Mouse (Mus musculus): ENCODE measurements around the gene Dera. TPM values are rescaled to one million over a fixed set of nuclear protein-coding genes. Genes with fewer than 3 reads are reported as not detected.

Dera gene
- total RNA-seq, 1 experiment = 47.6 TPM

DNA sequence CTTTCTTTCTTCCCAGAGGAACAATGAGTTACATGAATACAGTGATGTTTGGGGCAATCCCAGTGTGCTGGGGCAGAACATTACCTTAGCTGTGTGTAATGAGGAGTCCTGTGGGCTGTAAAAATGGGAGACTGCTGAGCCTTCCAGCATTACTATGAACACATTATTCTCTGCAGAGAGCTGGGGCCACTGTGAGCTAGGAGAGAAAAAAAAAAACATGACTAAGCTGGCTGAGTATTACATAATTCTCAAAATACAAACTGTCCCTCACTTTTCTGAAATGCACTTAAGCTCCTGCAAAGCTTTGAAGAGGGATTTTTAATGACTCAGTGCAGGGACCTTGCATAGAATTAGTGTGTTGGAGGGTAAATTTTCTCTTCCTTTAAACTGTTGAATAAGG lies 143.3 kb downstream of the Dera start:
- no peak overlapping the region for H3K9ac ChIP-seq (ENCODE audit: insufficient read depth, low read depth, low read length, poor library complexity, severe bottlenecking)
- no peaks in the 10 kb centered on the region for H3K9me3 ChIP-seq (ENCODE audit: control insufficient read depth, insufficient read depth, low read depth, low read length)
- H3K4me1 ChIP-seq (ENCODE audit: control insufficient read depth in 2 of 2, insufficient read depth in 2 of 2, low read length in 2 of 2, poor library complexity in 1 of 2) = no peaks in the 10 kb centered on the region
- no peak overlapping the region for H3K4me3 ChIP-seq (ENCODE audit: insufficient read depth in 1 of 2, low read depth in 1 of 2, low read length in 2 of 2, poor library complexity in 1 of 2, severe bottlenecking in 1 of 2)
- H3K27ac ChIP-seq (ENCODE audit: insufficient read depth, low read depth, low read length, poor library complexity, severe bottlenecking) = no peak overlapping the region
- TF ChIP-seq MAFK (IDR thresholded peaks at IDR 0.05; ENCODE audit: insufficient read depth, low read depth, low read length) (no peak), HCFC1 (IDR thresholded peaks at IDR 0.05; ENCODE audit: borderline replicate concordance, insufficient read depth, low read length) (no peak), ZC3H11A (IDR thresholded peaks at IDR 0.05; ENCODE audit: borderline replicate concordance, low read depth, low read length) (no peak), ZNF384 (IDR thresholded peaks at IDR 0.05; ENCODE audit: low read depth, low read length) (no peak), CHD2 (IDR thresholded peaks at IDR 0.05; ENCODE audit: low read depth, low read length) (no peak)
- no peaks in the 10 kb centered on the region for H3K36me3 ChIP-seq (ENCODE audit: control insufficient read depth, insufficient read depth, low read length, poor library complexity, severe bottlenecking)
- no peak for DNase-seq (ENCODE audit: low read depth, low spot score)
- in situ Hi-C loops (cut with MboI; ENCODE audit: low sequenced_read_pairs in 2 of 2, unreplicated experiment in 2 of 2) = no loop called here

GRCm38 (mm10) chr6:137901255-137901654 lies 146.9 kb downstream of the Dera start:
- H3K27ac ChIP-seq (ENCODE audit: insufficient read depth, low read depth, low read length, poor library complexity, severe bottlenecking) = no peak overlapping the region
- no peak overlapping the region for H3K4me3 ChIP-seq (ENCODE audit: insufficient read depth in 1 of 2, low read depth in 1 of 2, low read length in 2 of 2, poor library complexity in 1 of 2, severe bottlenecking in 1 of 2)
- no peak overlapping the region for H3K9ac ChIP-seq (ENCODE audit: insufficient read depth, low read depth, low read length, poor library complexity, severe bottlenecking)
- H3K4me1 ChIP-seq (ENCODE audit: control insufficient read depth in 2 of 2, insufficient read depth in 2 of 2, low read length in 2 of 2, poor library complexity in 1 of 2) = no peaks in the 10 kb centered on the region
- TF ChIP-seq HCFC1 (IDR thresholded peaks at IDR 0.05; ENCODE audit: borderline replicate concordance, insufficient read depth, low read length) (no peak), MAFK (IDR thresholded peaks at IDR 0.05; ENCODE audit: insufficient read depth, low read depth, low read length) (no peak), ZNF384 (IDR thresholded peaks at IDR 0.05; ENCODE audit: low read depth, low read length) (no peak), CHD2 (IDR thresholded peaks at IDR 0.05; ENCODE audit: low read depth, low read length) (no peak), ZC3H11A (IDR thresholded peaks at IDR 0.05; ENCODE audit: borderline replicate concordance, low read depth, low read length) (no peak)
- DNase-seq (ENCODE audit: low read depth, low spot score) = no peak
- H3K9me3 ChIP-seq (ENCODE audit: control insufficient read depth, insufficient read depth, low read depth, low read length) = no peaks in the 10 kb centered on the region
- in situ Hi-C loops (cut with MboI; ENCODE audit: low sequenced_read_pairs in 2 of 2, unreplicated experiment in 2 of 2) = no loop called here
- no peaks in the 10 kb centered on the region for H3K36me3 ChIP-seq (ENCODE audit: control insufficient read depth, insufficient read depth, low read length, poor library complexity, severe bottlenecking)

Other genes with a start within 250 kb of the Dera start
- 15.0 and 17.0 TPM in 2 replicates for gene Eps8, start 99.7 kb upstream of the Dera start, total RNA-seq (2012; rRNA removed)
- gene Strap, start 19.5 kb upstream of the Dera start, total RNA-seq (2012; rRNA removed) = 78.1 and 109 TPM in 2 replicates